Mouse (Mus musculus): Measurements from ENCODE around the gene Toe1.
A peak's percentile ranks its signal among the peaks of the same experiment; 100 is the strongest.

Gene Toe1

DNA sequence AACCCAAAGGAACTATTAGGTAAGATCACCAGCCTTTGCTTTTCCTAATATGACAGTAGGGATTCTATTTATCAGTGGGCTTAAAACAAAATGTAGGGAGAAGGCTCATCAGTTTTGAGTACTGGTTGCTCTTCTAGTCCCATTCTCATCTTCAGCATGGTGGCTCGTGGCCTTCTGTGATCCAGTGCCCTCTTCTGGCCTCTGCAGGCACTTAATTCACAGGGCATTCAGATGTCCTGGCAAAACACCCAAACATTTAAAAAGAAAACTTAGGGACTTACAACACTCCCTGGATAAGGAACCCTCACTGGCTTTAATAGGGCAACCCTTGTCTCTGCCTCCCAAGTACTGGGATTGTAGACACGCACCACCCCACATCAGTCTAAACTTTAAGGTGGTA lies 13.2 kb downstream of the Toe1 start:
- no peak for DNase-seq (ENCODE audit: low read depth, low spot score)

DNA sequence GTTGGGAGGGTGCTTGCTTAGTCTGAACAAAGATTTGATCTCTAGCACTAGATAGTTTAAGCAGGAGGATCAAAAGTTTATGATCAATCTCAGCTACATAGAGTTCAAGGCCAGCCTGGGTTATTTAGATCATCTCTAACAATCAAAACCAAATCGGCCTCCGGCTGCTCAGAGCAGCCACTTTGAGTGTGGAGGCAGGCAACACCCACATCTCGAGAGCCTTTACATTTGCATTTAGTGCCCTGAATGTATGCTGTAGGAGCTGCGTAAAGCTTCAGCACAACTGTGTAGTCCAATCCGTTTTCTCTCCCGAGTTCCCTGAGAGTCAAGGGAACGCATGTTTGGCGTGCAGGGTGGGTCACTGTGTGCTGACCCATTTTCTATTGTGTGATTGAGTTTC lies 15.0 kb downstream of the Toe1 start:
- no peak for DNase-seq (ENCODE audit: low read depth, low spot score)

DNA sequence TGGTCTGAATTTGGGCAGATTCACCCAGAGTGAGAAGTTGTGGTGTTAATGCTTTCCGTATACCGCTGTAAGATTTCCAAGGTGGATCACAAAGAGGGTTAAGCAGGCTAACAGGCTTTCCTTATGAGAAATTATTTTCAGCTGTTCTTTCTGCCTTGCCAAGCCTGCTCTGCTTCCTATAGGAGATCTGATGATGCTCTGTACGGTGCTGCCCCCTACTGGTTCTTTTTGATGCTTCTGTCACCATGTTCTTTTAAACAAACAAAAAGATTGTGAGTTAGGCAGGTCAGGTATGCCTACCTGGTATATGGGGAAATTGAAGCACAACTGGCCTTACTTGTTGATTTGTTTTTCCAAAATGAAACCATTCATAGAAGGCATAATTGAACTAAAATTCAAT lies 18.5 kb downstream of the Toe1 start:
- DNase-seq (ENCODE audit: low read depth, low spot score), result peak; percentile 59

DNA sequence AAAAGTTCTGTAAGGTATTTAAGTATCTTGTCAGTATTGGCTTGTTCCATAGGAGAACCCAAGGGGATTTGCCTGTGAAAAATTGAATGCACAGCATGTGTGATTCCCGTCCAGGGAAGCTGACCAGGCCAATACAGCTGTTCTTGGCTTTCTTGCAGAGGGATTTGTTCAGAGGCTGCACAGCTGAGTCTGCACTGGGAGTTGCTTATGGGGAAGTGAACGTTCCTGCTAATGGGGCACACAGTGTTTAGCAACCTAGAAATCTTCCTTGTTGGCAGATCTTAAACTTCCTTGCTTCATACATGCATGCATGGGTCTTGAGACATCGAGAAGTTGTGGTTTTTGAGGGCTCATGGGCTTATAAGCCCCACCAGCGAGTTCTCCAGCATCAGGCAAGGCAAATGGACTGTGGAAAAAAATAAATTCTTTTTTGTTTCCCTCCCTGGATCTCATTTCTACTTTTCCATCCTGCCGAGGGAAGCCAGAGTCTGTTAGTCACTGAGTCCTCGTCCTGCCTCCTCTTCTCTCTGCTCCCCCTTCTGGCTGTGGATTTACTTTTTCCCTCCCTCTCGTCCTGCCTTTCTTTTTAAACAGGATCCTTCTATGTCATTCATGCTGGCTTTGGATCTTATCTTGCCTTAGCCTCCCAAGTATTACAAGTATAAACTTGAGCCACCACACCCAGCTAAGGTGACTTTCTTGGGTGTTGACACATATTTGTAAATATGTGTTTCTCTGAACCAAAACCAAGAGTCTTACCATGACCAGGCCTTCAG lies 19.3 kb downstream of the Toe1 start:
- DNase-seq (ENCODE audit: low read depth, low spot score), result no peak

DNA sequence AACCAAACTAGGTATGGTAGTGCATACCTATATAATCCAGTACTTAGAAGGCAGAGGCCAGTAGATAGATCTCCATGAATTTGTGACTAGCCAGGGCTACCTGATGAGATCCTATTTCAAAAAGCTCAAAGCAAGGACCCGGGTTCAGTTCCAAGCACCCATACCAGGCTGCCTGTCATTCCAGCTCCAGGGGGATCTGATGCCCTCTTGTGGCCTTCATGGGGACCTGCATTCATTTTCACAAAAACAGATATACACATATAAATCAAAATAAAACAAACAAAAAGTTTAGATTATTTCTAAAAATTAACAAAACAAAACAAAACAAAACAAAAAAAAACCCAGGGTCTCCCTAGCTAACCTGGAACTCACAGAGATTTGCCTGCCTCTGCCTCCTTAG lies 20.9 kb downstream of the Toe1 start:
- no peak for DNase-seq (ENCODE audit: low read depth, low spot score)

- DNase-seq (ENCODE audit: low read depth, low spot score), result no peak
Measured at GRCm38 (mm10) chr4:116782171-116782570, 25.3 kb downstream of the Toe1 start.

DNA sequence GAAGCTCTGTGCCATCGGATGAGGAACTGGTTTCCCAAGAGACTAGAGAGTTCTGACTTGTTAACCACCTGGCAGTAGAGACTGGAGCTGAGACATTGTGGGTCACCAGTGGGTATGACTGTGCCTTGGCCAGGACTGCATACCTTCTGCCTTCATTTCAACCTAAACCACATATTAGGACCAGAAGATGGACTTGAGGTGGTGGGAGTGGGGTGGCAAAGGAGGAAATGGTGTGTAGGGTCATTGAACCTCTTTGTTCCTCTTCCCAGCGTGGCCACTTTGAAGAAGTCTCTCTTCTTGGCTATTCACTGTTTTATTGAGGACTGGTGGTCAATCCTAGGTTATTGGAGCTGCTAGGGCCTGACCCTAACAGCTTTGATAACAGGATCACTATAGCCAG lies 26.1 kb downstream of the Toe1 start:
- no peak for DNase-seq (ENCODE audit: low read depth, low spot score)

DNA sequence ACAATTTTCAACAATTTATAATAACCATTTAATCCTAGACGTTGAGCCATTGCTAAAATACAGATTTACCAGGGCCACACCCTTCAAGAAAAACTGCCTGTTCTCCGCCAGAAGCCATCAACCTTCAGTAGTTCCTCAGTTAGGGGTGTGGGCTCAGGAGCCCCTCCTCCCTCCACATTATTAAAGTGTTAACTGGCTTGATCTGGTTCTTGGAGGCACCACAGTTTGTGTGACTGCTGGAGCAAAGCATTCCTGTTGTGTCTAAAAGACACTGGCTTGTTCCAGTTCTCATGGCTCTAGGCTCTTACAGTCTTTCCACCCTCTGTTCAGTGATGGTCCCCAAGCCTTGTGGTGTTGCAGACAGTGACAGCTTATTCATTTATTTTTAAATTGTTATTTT lies 26.9 kb downstream of the Toe1 start:
- no peak for DNase-seq (ENCODE audit: low read depth, low spot score)

GRCm38 (mm10) chr4:116777079-116777478 lies 30.4 kb downstream of the Toe1 start:
- no peak for DNase-seq (ENCODE audit: low read depth, low spot score)

DNA sequence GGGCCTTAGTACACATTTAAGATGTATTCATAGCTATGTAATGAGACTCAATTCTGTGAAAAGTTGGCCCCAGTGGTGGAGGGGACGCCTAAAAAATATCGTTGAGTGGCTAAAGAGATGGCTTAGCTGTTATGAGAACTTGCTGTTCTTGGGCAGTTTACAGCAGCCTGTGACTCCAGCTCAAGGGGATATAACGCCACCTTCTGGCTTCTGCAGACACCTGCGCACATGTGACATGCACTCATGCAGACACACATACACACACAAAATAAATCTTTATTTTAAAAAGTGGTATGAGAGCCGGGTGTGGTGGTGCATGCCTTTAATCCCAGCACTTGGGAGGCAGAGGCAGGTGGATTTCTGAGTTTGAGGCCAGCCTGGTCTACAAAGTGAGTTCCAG lies 31.0 kb downstream of the Toe1 start:
- DNase-seq (ENCODE audit: low read depth, low spot score), result no peak

GRCm38 (mm10) chr4:116769060-116769459 lies 38.4 kb downstream of the Toe1 start:
- DNase-seq (ENCODE audit: low read depth, low spot score), result no peak

DNA sequence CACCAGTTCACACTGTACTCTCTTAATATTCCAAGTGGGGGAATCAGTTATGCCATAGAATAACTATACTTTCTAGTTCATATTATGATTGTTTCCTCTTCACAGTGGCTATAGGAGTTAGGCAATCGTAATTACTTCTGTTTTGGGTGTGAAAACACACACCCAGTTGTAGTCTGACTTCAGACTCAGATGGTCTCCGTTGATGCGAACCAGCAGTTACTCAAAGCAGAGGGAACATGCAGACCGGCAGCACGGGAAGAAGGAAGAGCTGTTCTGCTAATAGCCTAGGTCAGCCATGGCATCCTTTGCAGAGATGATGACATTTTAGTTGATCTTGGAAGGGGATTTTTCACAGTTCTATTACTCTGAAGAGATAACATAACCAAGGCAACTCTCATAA lies 38.9 kb downstream of the Toe1 start:
- DNase-seq (ENCODE audit: low read depth, low spot score), result no peak

GRCm38 (mm10) chr4:116764001-116764400 lies 43.4 kb downstream of the Toe1 start:
- DNase-seq (ENCODE audit: low read depth, low spot score), result no peak

GRCm38 (mm10) chr4:116761914-116762313 lies 45.5 kb downstream of the Toe1 start:
- DNase-seq (ENCODE audit: low read depth, low spot score), result no peak

DNA sequence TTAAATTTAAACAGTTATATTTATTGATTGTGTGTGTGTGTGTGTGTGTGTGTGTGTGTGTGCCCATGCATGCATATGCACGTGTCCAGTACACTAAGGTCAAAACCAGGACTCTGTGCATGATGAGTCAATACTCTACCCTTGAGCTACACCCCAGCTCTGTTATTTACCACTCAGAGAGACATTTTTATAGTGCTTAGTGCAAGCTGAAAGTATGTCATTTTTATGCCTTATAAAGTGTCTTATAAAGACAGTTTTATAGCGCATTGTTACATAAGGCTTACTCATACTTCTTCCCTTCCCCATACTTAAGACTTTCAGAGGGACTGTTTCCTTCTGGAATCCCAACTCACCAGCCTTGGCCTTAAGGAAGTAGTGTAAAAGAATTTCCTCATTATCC lies 57.7 kb downstream of the Toe1 start:
- no peak for DNase-seq (ENCODE audit: low read depth, low spot score)

Measured in c-Kit-negative CD71-positive TER-119-positive erythroid progenitor cells, embryonic 14.5 days (primary cell).